Mouse (Mus musculus) intestine, postnatal 0 days (tissue): ENCODE data around the gene Abi3bp. TPM values are rescaled to one million over a fixed set of nuclear protein-coding genes. Genes with fewer than 3 reads are reported as not detected.

ENCODE experiments used
- ATAC-seq: fragments of 200-750 bp; cut with Nextera tagmentation; 2 replicates; pipeline ENCODE4 v1.8.0; 2017; ENCODE audit warnings: mild to moderate bottlenecking, moderate TSS enrichment, moderate library complexity
- H3K27ac ChIP-seq: fragments of 300-500 bp; sonication (generic); 2 replicates; pipeline ENCODE4 v1.5.1; 2014; ENCODE audit warnings: mild to moderate bottlenecking, low read depth, low read length, moderate library complexity
- H3K27me3 ChIP-seq: fragments of 300-500 bp; sonication (generic); replicated peaks from 2 replicates; pipeline ENCODE4 v1.6.1; 2014; ENCODE audit warnings: low read length, mixed read lengths; ENCODE audit not compliant: control insufficient read depth, insufficient read depth
- H3K36me3 ChIP-seq: fragments of 300-500 bp; sonication (generic); 2 replicates; pipeline ENCODE4 v1.6.1; 2014; ENCODE audit warnings: mild to moderate bottlenecking, moderate library complexity; ENCODE audit not compliant: control insufficient read depth, insufficient read depth
- H3K4me1 ChIP-seq: fragments of 300-500 bp; sonication (generic); replicated peaks from 2 replicates; pipeline ENCODE4 v1.6.1; 2014; ENCODE audit warnings: antibody characterized with exemption, low read length, mixed read lengths; ENCODE audit not compliant: control insufficient read depth, insufficient read depth
- H3K4me2 ChIP-seq: fragments of 300-500 bp; sonication (generic); replicated peaks from 2 replicates; pipeline ENCODE4 v1.6.1; 2014; ENCODE audit warnings: low read depth, mild to moderate bottlenecking, moderate library complexity
- H3K4me3 ChIP-seq: fragments of 300-500 bp; sonication (generic); 2 replicates; pipeline ENCODE4 v1.5.1; 2014; ENCODE audit warnings: low read depth, low read length
- H3K9ac ChIP-seq: fragments of 300-500 bp; sonication (generic); 2 replicates; pipeline ENCODE4 v1.6.1; 2014; ENCODE audit warnings: mild to moderate bottlenecking, low read depth, low read length
- H3K9me3 ChIP-seq: fragments of 300-500 bp; sonication (generic); 2 replicates; pipeline ENCODE4 v1.6.1; 2016; ENCODE audit warnings: mixed run types; ENCODE audit not compliant: control insufficient read depth
- CTCF ChIP-seq: sonication (generic); IDR thresholded peaks from 2 replicates; pipeline ENCODE4 v1.5.1; 2016; ENCODE audit warnings: low read depth, mild to moderate bottlenecking, control low read depth, antibody characterized with exemption, moderate library complexity
- WGBS: fragments of 180-500 bp; shearing (Covaris S2); extraction: QIAGEN DNeasy Blood & Tissue Kit; methylation state at CpG from one replicate; pipeline ENCODE4 v1.1.7; 2014; 5-methylcytosine and 5-hydroxymethylcytosine counted together
- polyA plus RNA-seq: library from polyadenylated mRNA; unstranded; fragments of >200 nt; fragmentation: Nextera tagmentation; extraction: Ambion mirVana; gene quantifications from 2 replicates; pipeline ENCODE4 v1.2.1, GENCODE M21; 2015

Abi3bp gene
- polyA plus RNA-seq, 1 experiment from 2014 or later: 10.1 TPM

DNA sequence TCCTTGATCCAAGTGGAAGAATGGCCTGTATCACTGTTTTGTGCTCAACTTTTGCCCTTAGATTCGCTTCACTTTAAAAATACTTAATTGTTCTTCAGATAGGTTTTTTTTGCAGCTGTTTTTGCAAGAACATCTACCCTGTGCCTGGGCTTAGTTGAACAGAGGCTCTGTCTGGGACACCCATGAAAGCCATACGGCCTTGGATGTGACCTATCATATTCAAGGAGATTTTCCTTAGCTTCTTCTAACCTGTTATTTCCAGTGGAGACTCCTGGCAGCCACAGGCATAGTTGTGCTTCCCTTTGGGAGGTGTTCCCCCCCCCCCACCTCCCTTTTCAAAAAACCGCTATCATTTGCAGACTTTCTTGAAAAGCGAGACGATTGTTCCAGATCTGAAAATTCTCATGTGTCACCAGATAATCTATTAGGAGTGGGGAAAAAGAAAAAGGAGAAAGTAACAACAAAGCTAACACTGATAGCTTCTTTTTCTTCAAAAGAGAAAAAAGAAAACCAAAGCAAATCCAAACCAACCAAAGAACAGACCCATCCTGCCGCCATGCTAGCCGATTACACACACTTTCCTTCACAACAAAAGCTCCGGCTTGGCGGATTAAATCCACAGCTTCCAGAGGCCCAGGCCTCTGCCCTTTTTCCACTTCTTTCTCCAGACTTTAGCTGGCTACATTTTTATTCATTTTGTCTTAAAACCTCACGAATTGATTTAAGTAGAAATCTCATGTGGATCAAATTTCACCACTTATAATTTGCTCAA, 133.6 kb downstream of the Abi3bp start:
- 89% methylated on average over 10 of the region's 10 CpGs for WGBS
- Histone ChIP-seq H3K4me2 (no peak overlapping the region), H3K27ac (no peak overlapping the region), H3K4me1 (no peaks in the 10 kb centered on the region), H3K9ac (no peak overlapping the region), H3K36me3 (no peaks in the 10 kb centered on the region), H3K4me3 (no peak overlapping the region), H3K9me3 (no peaks in the 10 kb centered on the region), H3K27me3 (no peaks in the 10 kb centered on the region)
- no peak for ATAC-seq
- TF ChIP-seq CTCF: no peak

DNA sequence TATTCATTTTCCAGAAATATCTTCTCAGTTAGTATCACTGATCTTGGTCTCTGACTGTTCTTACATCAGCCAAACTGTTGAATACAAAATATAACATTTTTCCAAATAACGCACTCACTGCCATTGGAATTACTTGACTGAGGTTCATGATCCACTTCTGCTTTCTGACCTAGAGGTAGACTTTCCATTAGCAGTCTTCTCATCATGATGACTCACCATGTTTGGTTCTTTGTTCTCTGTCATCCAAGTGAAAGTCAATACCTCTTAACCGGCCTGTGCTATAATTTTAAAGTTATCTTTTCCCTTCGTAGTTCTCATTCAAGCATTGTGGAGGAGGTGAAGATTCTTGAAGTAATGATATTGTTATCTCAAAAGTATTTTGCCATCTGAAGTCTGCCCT, 160.9 kb downstream of the Abi3bp start:
- Histone ChIP-seq H3K27ac (no peak overlapping the region), H3K9ac (no peak overlapping the region), H3K4me1 (no peaks in the 10 kb centered on the region), H3K27me3 (no peaks in the 10 kb centered on the region), H3K36me3 (no peaks in the 10 kb centered on the region), H3K9me3 (no peaks in the 10 kb centered on the region), H3K4me2 (no peak overlapping the region), H3K4me3 (no peak overlapping the region)
- TF ChIP-seq CTCF: no peak
- ATAC-seq: no peak
- WGBS: 92% methylated on average over 3 of the region's 3 CpGs

DNA sequence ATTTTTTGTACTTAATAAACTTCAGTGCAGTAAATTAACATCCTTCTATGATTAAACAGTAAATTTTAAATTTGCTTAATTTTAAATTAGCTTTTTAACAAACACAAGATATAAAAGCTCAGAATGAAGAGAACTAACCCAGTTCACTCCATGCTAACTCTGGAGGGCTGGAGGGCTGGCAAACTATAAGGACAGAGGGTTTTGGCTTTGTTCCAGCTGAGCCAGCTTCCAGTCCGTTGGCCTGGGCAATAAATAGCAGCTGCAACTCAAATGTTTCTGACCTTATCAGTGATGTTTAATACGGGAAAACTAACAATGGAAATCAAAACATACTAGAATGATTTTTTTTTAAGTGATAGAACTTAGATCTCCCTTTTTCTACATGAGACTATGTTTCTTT, 167.6 kb downstream of the Abi3bp start:
- WGBS: 4% methylated on average over 2 of the region's 2 CpGs
- H3K4me3 ChIP-seq: no peak overlapping the region
- TF ChIP-seq CTCF: no peak
- H3K9ac ChIP-seq: no peak overlapping the region
- no peak overlapping the region for H3K4me2 ChIP-seq
- H3K9me3 ChIP-seq: no peaks in the 10 kb centered on the region
- H3K36me3 ChIP-seq: no peaks in the 10 kb centered on the region
- ATAC-seq: no peak
- H3K4me1 ChIP-seq: no peaks in the 10 kb centered on the region
- no peaks in the 10 kb centered on the region for H3K27me3 ChIP-seq
- H3K27ac ChIP-seq: no peak overlapping the region

DNA sequence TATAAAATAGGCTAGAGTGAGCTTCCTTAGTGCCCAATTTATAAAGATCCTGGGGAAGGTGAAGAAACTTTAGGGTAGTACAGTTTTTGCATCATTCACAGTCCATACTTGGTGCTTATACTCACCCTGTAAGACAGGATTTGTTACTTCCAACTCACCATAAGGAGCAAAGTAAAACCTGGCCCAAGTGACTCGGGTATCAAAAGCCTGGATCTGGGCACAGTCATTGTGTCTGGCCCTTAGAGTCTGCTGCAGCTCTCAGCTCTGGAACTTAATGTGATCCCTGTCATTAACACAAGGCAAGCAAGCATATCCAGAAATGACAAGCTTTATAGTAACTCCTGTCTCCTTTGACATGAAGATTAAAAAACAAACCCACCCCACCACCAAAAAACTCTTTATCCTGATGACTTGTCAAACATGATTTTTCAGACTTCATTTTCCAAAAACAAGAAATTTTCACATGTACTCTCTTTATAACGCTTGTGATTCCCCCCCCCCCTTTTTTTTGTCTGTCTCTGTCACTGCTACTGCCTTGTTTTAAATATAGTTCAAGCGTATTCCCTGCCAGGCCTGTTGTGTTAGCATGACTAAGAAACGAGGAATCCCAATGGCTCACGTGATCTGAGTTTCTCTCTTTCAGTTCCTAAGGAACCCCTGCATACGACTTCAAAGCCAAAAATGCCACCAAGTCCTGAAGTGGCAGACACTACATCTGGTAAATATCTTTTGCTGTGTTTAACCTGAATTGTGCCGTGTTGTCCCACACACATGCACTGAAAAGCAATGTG, 168.9 kb downstream of the Abi3bp start:
- TF ChIP-seq CTCF: no peak
- H3K9me3 ChIP-seq: no peaks in the 10 kb centered on the region
- 62% methylated on average over 7 of the region's 7 CpGs for WGBS
- no peak overlapping the region for H3K27ac ChIP-seq
- H3K27me3 ChIP-seq: no peaks in the 10 kb centered on the region
- H3K4me2 ChIP-seq: no peak overlapping the region
- H3K36me3 ChIP-seq: no peaks in the 10 kb centered on the region
- no peak overlapping the region for H3K9ac ChIP-seq
- ATAC-seq: no peak
- no peak overlapping the region for H3K4me3 ChIP-seq
- H3K4me1 ChIP-seq: no peaks in the 10 kb centered on the region

DNA sequence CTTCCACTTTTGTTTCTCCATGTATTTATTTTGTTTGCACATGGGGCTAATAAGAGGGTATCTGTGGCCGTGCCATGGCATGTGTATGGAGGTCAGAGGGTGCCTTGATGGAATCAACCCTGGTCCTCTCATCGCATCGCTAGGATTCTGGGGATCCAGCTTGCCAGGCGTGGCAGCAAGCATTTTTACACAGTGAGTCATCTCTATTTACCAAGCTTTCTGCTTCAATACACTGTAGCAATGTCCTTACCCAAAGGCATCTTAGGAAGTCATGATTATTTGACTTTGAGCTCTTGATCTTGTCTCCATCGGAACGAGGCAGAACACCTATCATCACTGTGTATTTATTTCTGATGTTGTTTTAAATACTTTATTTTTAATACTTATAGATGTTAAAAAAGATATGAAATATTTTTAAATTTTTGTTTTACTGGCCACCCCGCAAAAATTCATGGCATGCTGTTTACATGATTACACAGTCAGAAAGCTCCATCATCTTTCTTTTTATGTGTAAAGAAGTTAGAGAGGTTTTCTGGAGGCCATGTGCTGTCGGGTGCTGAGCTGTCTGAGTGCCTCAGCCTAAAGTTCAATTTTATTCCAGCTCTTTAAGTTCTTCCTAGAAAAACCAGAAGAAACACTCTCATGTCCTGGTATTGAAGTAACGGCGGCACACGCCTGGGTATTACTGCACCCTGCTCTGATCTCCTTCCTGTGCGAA, 177.7 kb downstream of the Abi3bp start:
- H3K4me3 ChIP-seq: no peak overlapping the region
- no peaks in the 10 kb centered on the region for H3K27me3 ChIP-seq
- TF ChIP-seq CTCF: no peak
- H3K4me1 ChIP-seq: no peaks in the 10 kb centered on the region
- H3K9ac ChIP-seq: no peak overlapping the region
- H3K4me2 ChIP-seq: no peak overlapping the region
- H3K9me3 ChIP-seq: no peaks in the 10 kb centered on the region
- whole genome bisulfite sequencing: 69% methylated on average over 12 of the region's 12 CpGs
- no peak overlapping the region for H3K27ac ChIP-seq
- no peak for ATAC-seq
- no peaks in the 10 kb centered on the region for H3K36me3 ChIP-seq

DNA sequence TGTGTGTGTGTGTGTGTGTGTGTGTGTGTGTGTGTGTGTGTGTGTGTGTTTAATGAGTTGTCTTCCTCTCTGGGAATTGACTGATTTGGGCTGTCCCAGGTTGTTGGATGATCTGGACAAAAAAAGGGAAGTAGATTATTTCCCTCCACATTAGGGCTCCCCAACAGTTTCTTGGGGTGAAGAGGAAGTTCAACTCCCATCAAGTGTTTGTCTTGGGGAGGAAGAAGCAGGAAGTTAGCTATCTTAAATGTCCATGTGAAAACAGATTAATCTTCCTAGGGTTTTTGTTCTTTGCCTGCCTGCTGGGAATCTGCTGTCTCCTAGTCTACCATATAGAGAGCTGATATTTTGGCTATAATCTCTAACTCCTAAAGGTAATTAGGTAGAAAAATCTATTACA, 181.2 kb downstream of the Abi3bp start:
- ATAC-seq: no peak
- H3K9ac ChIP-seq: no peak overlapping the region
- TF ChIP-seq CTCF: no peak
- H3K9me3 ChIP-seq: no peaks in the 10 kb centered on the region
- no peak overlapping the region for H3K4me2 ChIP-seq
- H3K27ac ChIP-seq: no peak overlapping the region
- H3K27me3 ChIP-seq: no peaks in the 10 kb centered on the region
- H3K4me1 ChIP-seq: no peaks in the 10 kb centered on the region
- H3K36me3 ChIP-seq: no peaks in the 10 kb centered on the region
- no peak overlapping the region for H3K4me3 ChIP-seq
